Mouse (Mus musculus) thymus, adult 2 months (tissue): ENCODE results near the gene Babam2.

ENCODE experiments used
- CTCF ChIP-seq: fragments of 200-500 bp; IDR thresholded peaks from 2 replicates; pipeline ENCODE4 v1.5.1; 2012; ENCODE audit warnings: mild to moderate bottlenecking, control low read depth, low read length, moderate library complexity, borderline replicate concordance; ENCODE audit not compliant: control insufficient read depth, poor library complexity, insufficient read depth; ENCODE audit errors: extremely low read depth
- POLR2A ChIP-seq: fragments of 200-500 bp; IDR thresholded peaks from 2 replicates; pipeline ENCODE4 v1.6.1; 2012; ENCODE audit warnings: mild to moderate bottlenecking, low read length, control low read depth, moderate library complexity; ENCODE audit not compliant: control insufficient read depth, poor library complexity, insufficient read depth; ENCODE audit errors: extremely low read depth

DNA sequence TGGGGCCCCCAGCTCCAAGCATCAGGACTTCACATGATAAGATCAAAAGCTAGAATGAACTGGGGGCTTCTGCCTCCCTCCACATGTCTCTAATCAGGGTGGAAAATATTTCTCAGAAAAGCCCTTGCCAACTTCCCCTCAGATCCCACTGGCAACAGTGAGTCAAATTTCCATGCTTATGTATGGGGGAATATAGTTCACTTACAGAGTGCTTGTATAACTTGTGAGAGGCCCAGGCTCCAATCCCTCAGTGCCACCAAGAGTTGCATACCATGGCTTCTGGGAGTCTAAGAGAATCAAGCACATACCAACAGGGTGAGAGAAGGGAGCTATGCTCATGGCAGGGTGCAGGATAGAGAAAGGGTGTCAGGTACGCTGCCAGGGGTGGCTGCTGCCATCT, 355.0 kb downstream of the Babam2 start:
- TF ChIP-seq POLR2A (no peak), CTCF (no peak)
